Mouse (Mus musculus) midbrain, embryonic 13.5 days (tissue): ENCODE measurements around the gene C330007P06Rik. TPM values are rescaled to one million over a fixed set of nuclear protein-coding genes. Genes with fewer than 3 reads are reported as not detected.

ENCODE experiments used
- ATAC-seq: fragments of 200-750 bp; cut with Nextera tagmentation; 2 replicates; pipeline ENCODE4 v1.8.0; 2017; ENCODE audit warnings: mild to moderate bottlenecking, moderate TSS enrichment, moderate library complexity
- H3K27ac ChIP-seq: fragments of 300-500 bp; sonication (generic); 2 replicates; pipeline ENCODE4 v1.5.1; 2015; ENCODE audit warnings: inconsistent platforms, mild to moderate bottlenecking, moderate library complexity
- H3K27me3 ChIP-seq: fragments of 300-500 bp; sonication (generic); 2 replicates; pipeline ENCODE4 v1.6.1; 2015; ENCODE audit warnings: mild to moderate bottlenecking, inconsistent platforms
- H3K36me3 ChIP-seq: fragments of 300-500 bp; sonication (generic); 2 replicates; pipeline ENCODE4 v1.6.1; 2015; ENCODE audit warnings: mild to moderate bottlenecking, inconsistent platforms
- H3K4me1 ChIP-seq: fragments of 300-500 bp; sonication (generic); replicated peaks from 2 replicates; pipeline ENCODE4 v1.6.1; 2015; ENCODE audit warnings: inconsistent platforms
- H3K4me2 ChIP-seq: fragments of 300-500 bp; sonication (generic); replicated peaks from 2 replicates; pipeline ENCODE4 v1.6.1; 2015; ENCODE audit warnings: moderate library complexity, mild to moderate bottlenecking, inconsistent platforms
- H3K4me3 ChIP-seq: fragments of 300-500 bp; sonication (generic); replicated peaks from 2 replicates; pipeline ENCODE4 v1.5.1; 2015; ENCODE audit warnings: mild to moderate bottlenecking, inconsistent platforms
- H3K9ac ChIP-seq: fragments of 300-500 bp; sonication (generic); replicated peaks from 2 replicates; pipeline ENCODE4 v1.6.1; 2015; ENCODE audit warnings: mild to moderate bottlenecking, inconsistent platforms
- H3K9me3 ChIP-seq: fragments of 300-500 bp; sonication (generic); 2 replicates; pipeline ENCODE4 v1.6.1; 2016; ENCODE audit warnings: mild to moderate bottlenecking, inconsistent platforms
- WGBS: fragments of 180-500 bp; shearing (Covaris S2); methylation state at CpG from one replicate; pipeline ENCODE4 v1.1.7; 2015; 5-methylcytosine and 5-hydroxymethylcytosine counted together
- polyA plus RNA-seq: library from polyadenylated mRNA; unstranded; fragments of >200 nt; fragmentation: Nextera tagmentation; extraction: Ambion mirVana; gene quantifications from 2 replicates; pipeline ENCODE4 v1.2.1, GENCODE M21; 2015

The C330007P06Rik gene
- polyA plus RNA-seq, 1 experiment from 2014 or later = 18.9 TPM

DNA sequence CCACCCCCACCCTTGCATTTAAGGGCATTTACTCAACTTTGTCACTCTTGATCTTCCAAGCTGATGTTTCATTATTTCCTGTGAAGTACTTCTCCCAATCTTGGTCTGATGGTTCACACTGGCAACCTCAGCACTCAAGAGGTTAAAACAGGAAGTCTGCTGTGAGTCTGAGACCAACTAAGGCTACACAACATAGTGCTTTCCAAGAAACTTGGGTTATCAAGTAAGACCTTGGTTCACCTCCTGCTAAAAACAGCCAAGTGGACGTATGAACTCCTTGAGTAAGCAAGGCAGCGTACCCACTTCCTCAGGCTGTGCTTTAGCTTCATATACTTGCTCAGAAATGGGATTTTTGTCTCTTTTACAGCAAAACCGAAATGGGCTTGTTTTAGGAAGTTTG lies 3.5 kb downstream of the C330007P06Rik start:
- 76% methylated on average over 3 of the region's 3 CpGs for WGBS
- no peaks in the 10 kb centered on the region for H3K36me3 ChIP-seq
- ATAC-seq = no peak

DNA sequence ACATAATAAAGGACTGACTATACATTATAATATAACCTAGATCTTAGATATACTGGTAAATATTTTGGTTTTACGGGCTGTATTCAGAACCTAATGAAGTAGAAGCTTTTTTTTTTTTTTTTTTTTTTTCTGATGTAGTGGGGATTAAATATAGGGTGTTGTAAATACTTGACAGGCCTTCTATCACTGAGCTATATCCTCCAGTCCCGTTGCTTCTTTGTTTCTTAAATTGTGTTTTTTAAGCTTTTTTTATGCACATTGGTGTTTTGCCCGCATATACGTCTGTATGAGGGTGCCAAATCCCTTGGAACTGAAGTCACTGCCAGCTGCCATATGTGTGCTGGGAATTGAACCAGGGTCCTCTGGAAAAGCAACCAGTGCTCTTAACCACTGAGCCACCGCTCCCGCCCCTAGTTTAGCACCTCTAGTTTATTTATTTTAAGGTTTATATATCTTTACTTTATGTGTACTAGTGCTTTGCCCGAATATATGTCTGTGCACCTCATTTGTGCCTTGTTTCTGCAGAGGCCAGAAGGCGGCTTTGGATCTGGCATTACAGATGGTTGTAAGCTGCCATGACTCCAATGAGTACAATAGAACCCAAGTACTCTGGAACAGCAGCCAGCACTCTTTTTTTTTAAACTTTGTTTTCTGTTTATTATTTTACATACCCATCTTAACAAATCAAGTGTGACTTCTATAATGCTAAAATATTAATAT lies 9.1 kb downstream of the C330007P06Rik start:
- Histone ChIP-seq H3K4me1 (peaks cover 11% of the 10 kb centered on the region), H3K27ac (no peak overlapping the region), H3K4me2 (peak overlapping the region; percentile 36), H3K27me3 (no peaks in the 10 kb centered on the region), H3K9me3 (no peaks in the 10 kb centered on the region), H3K4me3 (peak overlapping the region; percentile 43), H3K36me3 (no peaks in the 10 kb centered on the region), H3K9ac (no peak overlapping the region)
- 61% methylated on average over 8 of the region's 8 CpGs for WGBS
- no peak for ATAC-seq

More for the DNA sequence above, 3.5 kb downstream of the C330007P06Rik start:
- Histone ChIP-seq H3K27me3 (no peaks in the 10 kb centered on the region), H3K9me3 (no peaks in the 10 kb centered on the region), H3K4me1 (peaks cover 4% of the 10 kb centered on the region; the same call in 1 of the 2 replicates), H3K4me3 (no peak overlapping the region), H3K4me2 (no peak overlapping the region), H3K27ac (no peak overlapping the region), H3K9ac (no peak overlapping the region)

DNA sequence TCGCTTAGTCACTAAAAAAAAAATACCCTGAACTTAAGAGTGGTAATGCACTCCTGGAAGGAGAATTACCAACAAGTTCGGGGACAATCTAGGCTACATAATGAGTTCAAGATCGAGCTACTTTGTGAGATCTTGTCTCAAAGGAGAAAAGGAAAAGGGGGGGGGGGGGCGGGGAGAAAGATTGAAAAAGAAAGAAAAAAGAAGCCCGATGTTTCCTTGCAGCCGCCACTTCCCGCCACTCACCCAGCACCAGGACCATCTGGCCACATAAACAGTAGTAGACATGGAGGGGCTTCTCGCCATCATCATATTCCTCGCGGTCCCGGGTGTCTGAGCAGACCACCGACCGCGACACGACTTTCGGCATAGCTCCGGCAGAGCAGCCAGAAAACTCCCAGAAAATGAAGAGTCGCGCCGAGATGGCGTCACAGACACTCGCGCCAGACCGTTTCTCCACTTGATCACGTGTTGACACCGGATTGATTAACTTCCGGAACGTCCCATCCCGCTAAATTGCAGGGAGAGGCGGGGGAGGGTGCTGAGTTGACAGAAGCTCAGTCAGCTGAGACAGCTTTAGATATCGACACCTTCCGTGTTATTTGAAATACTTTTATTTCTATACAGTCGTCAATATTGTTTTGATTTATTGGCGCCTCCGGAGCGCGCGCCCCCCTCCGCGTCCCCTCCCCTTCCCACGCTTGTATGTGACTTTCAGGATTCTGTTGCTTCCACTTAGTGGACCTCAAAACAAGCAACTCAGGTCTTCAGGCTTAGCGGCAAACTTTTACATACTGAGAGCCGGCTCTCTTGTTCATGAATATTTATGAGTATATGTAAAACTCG lies 9.9 kb downstream of the C330007P06Rik start:
- no peaks in the 10 kb centered on the region for H3K27me3 ChIP-seq
- H3K36me3 ChIP-seq = no peaks in the 10 kb centered on the region
- peaks cover 11% of the 10 kb centered on the region for H3K4me1 ChIP-seq
- H3K27ac ChIP-seq = no peak overlapping the region
- peak overlapping the region; percentile 55 for H3K9ac ChIP-seq
- peak; percentile 90 for ATAC-seq
- peak overlapping the region; percentile 43 for H3K4me3 ChIP-seq
- H3K4me2 ChIP-seq = peak overlapping the region; percentile 53
- no peaks in the 10 kb centered on the region for H3K9me3 ChIP-seq
- 24% methylated on average over 43 of the region's 44 CpGs for WGBS

DNA sequence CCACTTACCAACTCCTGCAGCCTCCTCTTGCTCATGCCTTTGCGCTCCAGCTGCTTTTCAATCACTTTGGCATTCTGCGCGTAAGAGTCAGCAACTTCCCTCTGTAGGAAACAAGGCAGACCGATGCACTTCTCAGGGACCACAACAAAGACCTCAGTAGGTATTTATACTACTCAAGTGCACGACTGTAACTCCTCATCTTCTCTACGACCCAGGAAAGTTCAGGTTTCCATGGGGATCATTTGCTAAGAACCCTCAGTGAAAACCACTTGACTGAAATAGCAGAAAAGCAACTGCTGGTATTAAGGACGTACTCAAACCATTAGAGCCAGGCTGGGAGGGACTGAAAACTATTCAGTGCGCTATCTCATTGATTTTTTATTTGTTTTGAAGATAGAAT lies 21.3 kb downstream of the C330007P06Rik start:
- no peak for ATAC-seq
- WGBS = 78% methylated on average over 8 of the region's 8 CpGs
- H3K4me1 ChIP-seq = no peaks in the 10 kb centered on the region
- no peaks in the 10 kb centered on the region for H3K9me3 ChIP-seq
- no peak overlapping the region for H3K27ac ChIP-seq
- H3K9ac ChIP-seq = no peak overlapping the region
- no peak overlapping the region for H3K4me3 ChIP-seq
- no peak overlapping the region for H3K4me2 ChIP-seq
- H3K27me3 ChIP-seq = no peaks in the 10 kb centered on the region
- 0 out of 2 replicates have a peak, but pooled peaks cover 4% of the 10 kb centered on the region for H3K36me3 ChIP-seq

DNA sequence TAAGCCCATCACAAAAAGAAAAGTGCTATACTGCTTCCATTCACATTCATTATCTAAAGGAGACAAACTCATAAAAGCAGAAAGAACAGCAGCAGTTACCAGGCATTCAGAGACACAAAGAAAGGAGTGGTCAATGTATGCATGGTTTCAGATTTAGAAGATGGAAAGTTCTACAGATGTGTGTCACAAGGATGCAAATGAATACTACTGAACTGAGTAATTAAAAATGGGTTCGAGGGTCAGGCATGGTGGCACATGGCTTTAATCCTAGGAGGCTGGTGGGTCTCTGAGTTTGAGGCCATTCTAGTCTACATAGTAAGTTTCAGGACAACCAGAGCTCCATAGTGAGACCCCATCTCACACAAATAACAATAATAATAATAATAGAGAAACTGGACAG lies 26.8 kb downstream of the C330007P06Rik start:
- 87% methylated on average over 1 of the region's 1 CpGs for WGBS
- ATAC-seq = no peak

DNA sequence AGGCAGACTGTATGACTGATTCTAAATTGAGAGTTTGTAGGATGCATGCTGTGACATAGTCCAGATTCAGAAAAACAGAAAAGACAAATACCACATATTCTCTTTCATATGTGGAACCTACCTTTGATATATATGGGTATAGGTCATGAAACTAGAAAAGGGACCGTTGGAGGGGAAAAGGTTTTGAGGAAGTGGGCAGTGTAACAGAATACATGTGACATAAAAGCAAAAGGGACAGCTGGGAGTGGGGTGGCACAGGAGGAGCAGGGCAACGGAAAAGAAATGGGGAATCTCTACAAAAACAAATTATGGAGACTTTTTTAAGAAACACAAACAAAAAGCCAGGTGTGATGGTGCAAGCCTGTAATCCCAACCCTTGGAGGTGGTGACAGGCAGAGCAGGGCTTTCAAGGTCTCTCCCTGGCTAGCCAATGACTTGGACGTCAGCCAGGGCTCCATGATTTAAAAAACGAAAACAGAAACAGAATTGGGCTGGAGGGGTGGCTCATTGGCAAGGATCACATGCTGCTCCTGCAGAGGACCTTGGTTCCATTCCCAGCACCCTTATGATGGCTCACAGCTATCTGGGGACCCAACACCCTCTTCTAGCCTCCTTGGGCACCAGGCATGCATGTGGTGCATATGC lies 30.4 kb downstream of the C330007P06Rik start:
- Histone ChIP-seq H3K27ac (no peak overlapping the region), H3K4me3 (no peak overlapping the region), H3K4me2 (no peak overlapping the region), H3K9me3 (no peaks in the 10 kb centered on the region; the same call in 1 of the 2 replicates), H3K36me3 (no peaks in the 10 kb centered on the region), H3K27me3 (no peaks in the 10 kb centered on the region), H3K4me1 (no peaks in the 10 kb centered on the region), H3K9ac (no peak overlapping the region)
- WGBS = 76% methylated on average over 4 of the region's 4 CpGs
- ATAC-seq = no peak

More for the DNA sequence above, 26.8 kb downstream of the C330007P06Rik start:
- no peaks in the 10 kb centered on the region for H3K9me3 ChIP-seq
- H3K27me3 ChIP-seq = no peaks in the 10 kb centered on the region
- H3K9ac ChIP-seq = no peak overlapping the region
- H3K4me2 ChIP-seq = no peak overlapping the region
- no peaks in the 10 kb centered on the region for H3K36me3 ChIP-seq
- H3K4me1 ChIP-seq = no peaks in the 10 kb centered on the region
- no peak overlapping the region for H3K27ac ChIP-seq
- H3K4me3 ChIP-seq = no peak overlapping the region

DNA sequence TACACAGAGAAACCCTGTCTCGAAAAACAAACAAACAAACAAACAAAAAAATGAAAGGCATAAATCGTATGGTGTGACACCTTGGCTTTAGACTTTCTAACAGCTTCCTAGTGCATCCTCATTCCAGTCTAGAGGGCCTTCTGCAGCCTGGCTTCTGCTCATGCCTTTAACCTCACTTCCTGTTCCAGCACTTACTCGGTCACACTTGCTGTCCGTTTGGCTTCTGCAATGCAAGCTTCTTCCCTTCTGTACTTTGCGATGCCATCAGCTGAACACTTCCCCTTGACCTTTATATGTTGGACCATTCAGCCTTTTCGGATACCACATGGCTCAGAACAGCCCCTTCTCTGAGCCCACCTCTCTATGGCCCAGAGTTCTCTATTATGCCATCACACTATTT lies 32.2 kb downstream of the C330007P06Rik start:
- no peaks in the 10 kb centered on the region; the same call in 1 of the 2 replicates for H3K9me3 ChIP-seq
- no peaks in the 10 kb centered on the region for H3K27me3 ChIP-seq
- WGBS = 91% methylated on average over 6 of the region's 6 CpGs
- no peak overlapping the region for H3K9ac ChIP-seq
- ATAC-seq = no peak
- H3K27ac ChIP-seq = no peak overlapping the region
- H3K4me1 ChIP-seq = no peaks in the 10 kb centered on the region
- no peak overlapping the region for H3K4me3 ChIP-seq
- no peaks in the 10 kb centered on the region for H3K36me3 ChIP-seq
- H3K4me2 ChIP-seq = no peak overlapping the region

DNA sequence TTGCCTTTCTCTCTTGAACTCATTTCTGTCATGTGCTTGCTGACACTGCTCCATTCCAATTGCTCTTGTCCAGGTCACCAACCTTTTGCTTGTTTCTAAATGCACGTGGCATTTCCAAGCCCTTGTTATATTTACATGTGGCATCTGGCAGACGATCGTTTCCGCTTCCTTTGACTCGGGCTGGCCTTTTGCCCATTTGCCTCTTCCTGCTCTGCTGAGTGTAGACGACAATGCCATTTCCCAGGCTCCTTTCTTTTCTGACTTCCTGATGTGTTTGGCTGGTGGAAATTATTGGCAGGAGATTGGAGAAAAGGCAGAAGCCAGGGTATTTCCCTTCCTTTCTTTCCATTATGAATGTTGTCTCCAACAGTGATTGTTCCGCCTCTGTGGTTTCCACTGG lies 34.5 kb downstream of the C330007P06Rik start:
- no peaks in the 10 kb centered on the region; the same call in 1 of the 2 replicates for H3K9me3 ChIP-seq
- H3K4me1 ChIP-seq = 0 out of 2 replicates have a peak, but pooled peaks cover 1% of the 10 kb centered on the region
- no peak overlapping the region for H3K4me2 ChIP-seq
- no peak overlapping the region for H3K4me3 ChIP-seq
- WGBS = 85% methylated on average over 7 of the region's 7 CpGs
- no peak for ATAC-seq
- no peaks in the 10 kb centered on the region for H3K36me3 ChIP-seq
- H3K27ac ChIP-seq = no peak overlapping the region
- H3K27me3 ChIP-seq = no peaks in the 10 kb centered on the region
- no peak overlapping the region for H3K9ac ChIP-seq

DNA sequence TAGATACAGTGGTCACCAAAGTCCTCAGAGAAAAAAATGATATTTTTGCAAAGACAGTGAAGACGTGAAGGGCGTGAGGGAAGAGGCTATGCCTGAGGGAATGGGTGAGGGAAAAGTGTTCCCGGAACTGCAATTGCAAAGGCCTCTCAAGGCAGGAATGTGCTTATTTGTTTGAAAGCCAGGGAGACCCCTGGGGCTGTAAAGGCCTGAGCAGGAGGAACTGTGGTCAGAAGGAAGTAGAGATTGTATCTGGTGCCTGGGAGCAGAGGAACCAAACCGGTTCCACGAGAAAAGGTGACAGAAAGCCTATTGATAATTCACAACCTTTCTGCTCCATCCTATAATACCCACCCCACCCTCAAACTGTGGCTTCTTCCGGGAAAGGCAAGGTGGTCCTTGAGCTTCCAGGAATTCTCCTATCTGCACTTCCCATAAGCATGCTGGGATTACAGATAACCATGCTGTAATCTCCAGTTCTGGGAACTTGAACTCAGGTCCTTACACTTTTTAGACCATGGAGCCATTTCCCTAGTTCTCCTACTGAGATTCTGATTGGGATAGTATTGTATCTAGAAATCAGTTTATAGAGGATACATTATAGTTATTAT lies 36.7 kb downstream of the C330007P06Rik start:
- Histone ChIP-seq H3K4me2 (no peak overlapping the region), H3K4me3 (no peak overlapping the region), H3K27ac (no peak overlapping the region), H3K9ac (no peak overlapping the region), H3K27me3 (no peaks in the 10 kb centered on the region), H3K36me3 (no peaks in the 10 kb centered on the region), H3K9me3 (no peaks in the 10 kb centered on the region; the same call in 1 of the 2 replicates), H3K4me1 (0 out of 2 replicates have a peak, but pooled peaks cover 4% of the 10 kb centered on the region)
- 82% methylated on average over 6 of the region's 6 CpGs for WGBS
- ATAC-seq = no peak

DNA sequence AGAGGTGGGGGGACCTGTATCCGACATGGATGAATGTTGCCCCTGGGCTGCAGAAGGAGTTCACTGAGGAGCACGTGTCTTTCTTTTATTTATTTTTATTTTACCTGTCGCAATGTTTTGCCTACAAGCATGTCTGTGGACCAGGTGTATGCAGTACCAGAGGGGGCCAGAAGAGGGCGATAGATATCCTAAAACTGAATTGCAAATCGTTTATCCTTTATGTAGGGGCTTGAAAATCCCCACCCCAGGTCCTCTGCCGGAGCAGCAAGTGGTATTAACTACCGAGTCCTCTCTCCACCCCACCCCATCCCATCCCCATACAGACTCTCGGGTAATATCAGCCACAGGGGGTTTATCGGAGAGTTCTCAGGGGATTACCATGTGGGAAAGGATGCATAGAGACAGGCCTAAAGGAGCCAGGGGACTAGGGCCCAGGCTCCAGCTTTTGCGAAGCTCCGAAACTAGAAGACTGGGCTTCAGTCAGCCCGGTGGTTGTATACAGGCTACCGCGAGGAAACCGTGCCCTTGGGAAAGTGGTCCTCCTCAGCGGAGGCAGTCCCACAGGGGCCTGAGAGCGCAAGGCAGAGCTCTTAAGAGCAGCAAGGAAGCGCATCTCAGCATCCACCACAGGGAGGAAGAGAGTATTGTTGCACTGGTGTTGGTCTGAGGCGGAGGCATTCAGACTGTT lies 40.4 kb downstream of the C330007P06Rik start:
- 23% methylated on average over 19 of the region's 19 CpGs for WGBS

DNA sequence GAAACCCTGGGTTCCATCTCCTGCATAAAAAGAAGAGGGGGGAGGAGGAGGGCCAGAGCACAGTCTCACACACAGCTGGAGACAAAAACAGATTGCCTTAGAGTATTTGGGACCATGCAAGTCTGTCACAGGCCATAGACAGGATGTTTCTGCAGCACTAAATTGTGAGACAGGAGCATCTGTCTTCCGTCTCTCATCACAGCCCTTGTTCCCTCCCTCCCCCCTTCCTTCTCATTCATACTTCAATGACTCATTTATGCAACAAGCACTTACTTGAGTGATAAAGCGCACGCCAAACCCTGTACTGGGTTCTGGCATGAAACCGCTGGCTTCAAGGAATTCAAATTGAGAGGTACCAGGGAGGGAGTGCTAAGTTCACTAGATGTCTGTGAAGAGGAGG lies 42.3 kb downstream of the C330007P06Rik start:
- Histone ChIP-seq H3K9ac (no peak overlapping the region), H3K4me1 (0 out of 2 replicates have a peak, but pooled peaks cover 4% of the 10 kb centered on the region), H3K4me2 (no peak overlapping the region), H3K4me3 (no peak overlapping the region), H3K36me3 (no peaks in the 10 kb centered on the region), H3K27ac (no peak overlapping the region), H3K27me3 (no peaks in the 10 kb centered on the region), H3K9me3 (no peaks in the 10 kb centered on the region)
- WGBS = 75% methylated on average over 4 of the region's 4 CpGs
- no peak for ATAC-seq

More for the DNA sequence above, 40.4 kb downstream of the C330007P06Rik start:
- Histone ChIP-seq H3K4me2 (peak overlapping the region; percentile 45), H3K9me3 (no peaks in the 10 kb centered on the region), H3K9ac (0 out of 2 replicates have a peak overlapping the region, but pooled peaks have one; percentile 2), H3K4me1 (0 out of 2 replicates have a peak, but pooled peaks cover 4% of the 10 kb centered on the region), H3K4me3 (peak overlapping the region; percentile 35), H3K27ac (peak overlapping the region; percentile 52), H3K27me3 (no peaks in the 10 kb centered on the region), H3K36me3 (no peaks in the 10 kb centered on the region)
- ATAC-seq = peak; percentile 85
